Mouse (Mus musculus): Measurements from ENCODE around the gene Ints2. TPM values are rescaled to one million over a fixed set of nuclear protein-coding genes. Genes with fewer than 3 reads are reported as not detected.
"Not testable (repeated sequence)": the region's sequence is repeated elsewhere in the genome, so short reads cannot be mapped to it uniquely, and the experiment has no call there.

Gene Ints2
- total RNA-seq (2021), result 1 to 10 TPM; 5.1 to 6.2 TPM
- long read RNA-seq, experiment 1, full-length matches to known transcripts, result 4 of 7 reads
- long read RNA-seq, experiment 1, partial matches to known transcripts, result 0 of 7 reads
- long read RNA-seq, experiment 1, other reads (novel, unspliced or antisense), result 3 of 7 reads
- long read RNA-seq, experiment 2, partial matches to known transcripts, result 0 of 2 reads
- long read RNA-seq, experiment 2, other reads (novel, unspliced or antisense), result 2 of 2 reads

- DNase-seq, result peak; percentile 96 to 97
- intact Hi-C loops (cut with DNase I), result loop anchor here (2.0 kb wide), 1 partner anchor 101 kb away; no protein-coding TSS in a partner anchor
Observed at GRCm38 (mm10) chr11:86257460-86258076, at the start of gene Ints2. Gene Ints2 (minus strand): TSS chr11:86257575.

GRCm38 (mm10) chr11:86292201-86292600 is 34.8 kb upstream of the Ints2 start:
- DNase-seq; intact Hi-C loops (cut with DNase I): not testable (repeated sequence)

GRCm38 (mm10) chr11:86291714-86292113 is 34.3 kb upstream of the Ints2 start:
- DNase-seq, result no peak
- intact Hi-C loops (cut with DNase I), result no loop called here

GRCm38 (mm10) chr11:86285729-86286128 is 28.4 kb upstream of the Ints2 start:
- DNase-seq, result no peak
- intact Hi-C loops (cut with DNase I), result no loop called here

- DNase-seq, result no peak
- intact Hi-C loops (cut with DNase I), result no loop called here
Observed at GRCm38 (mm10) chr11:86278442-86279102, 21.2 kb upstream of the Ints2 start.

- intact Hi-C loops (cut with DNase I), result loop anchor here (2.0 kb wide), 1 partner anchor 102 kb away; no protein-coding TSS in a partner anchor
- no peak for DNase-seq
Observed at GRCm38 (mm10) chr11:86257054-86257453, 321 bp downstream of the Ints2 start.

GRCm38 (mm10) chr11:86253342-86253741 is 4.0 kb downstream of the Ints2 start:
- intact Hi-C loops (cut with DNase I), result no loop called here
- DNase-seq, result no peak

- intact Hi-C loops (cut with DNase I), result no loop called here
- no peak for DNase-seq
Observed at GRCm38 (mm10) chr11:86232446-86232845, 24.9 kb downstream of the Ints2 start.

- no peak for DNase-seq
- intact Hi-C loops (cut with DNase I), result no loop called here
Observed at GRCm38 (mm10) chr11:86231781-86232350, 25.5 kb downstream of the Ints2 start.

- no peak for DNase-seq
- intact Hi-C loops (cut with DNase I), result no loop called here
Observed at GRCm38 (mm10) chr11:86226646-86227180, 30.7 kb downstream of the Ints2 start.

- DNase-seq, result no peak
- intact Hi-C loops (cut with DNase I), result no loop called here
Observed at GRCm38 (mm10) chr11:86225761-86226160, 31.6 kb downstream of the Ints2 start.

- DNase-seq, result no peak
- intact Hi-C loops (cut with DNase I), result no loop called here
Observed at GRCm38 (mm10) chr11:86211803-86212202, 45.6 kb downstream of the Ints2 start.

- no peak for DNase-seq
- intact Hi-C loops (cut with DNase I), result loop anchor here (10.0 kb wide), 1 partner anchor 146 kb away; the partner anchor contains the start of gene Med13
Observed at GRCm38 (mm10) chr11:86209123-86209522, 48.3 kb downstream of the Ints2 start.

- intact Hi-C loops (cut with DNase I), result loop anchor here (10.0 kb wide), 1 partner anchor 149 kb away; the partner anchor contains the start of gene Med13
- DNase-seq, result no peak
Observed at GRCm38 (mm10) chr11:86205876-86206275, 51.5 kb downstream of the Ints2 start.

- DNase-seq, result no peak
- intact Hi-C loops (cut with DNase I), result loop anchor here (10.0 kb wide), 1 partner anchor 150 kb away; the partner anchor contains the start of gene Med13
Observed at GRCm38 (mm10) chr11:86205031-86205430, 52.3 kb downstream of the Ints2 start.

GRCm38 (mm10) chr11:86201901-86202675 is 55.3 kb downstream of the Ints2 start:
- intact Hi-C loops (cut with DNase I), result loop anchor here (10.0 kb wide), 1 partner anchor 153 kb away; the partner anchor contains the start of gene Med13
- peak; percentile 12 to 14 for DNase-seq

- intact Hi-C loops (cut with DNase I), result loop anchor here (10.0 kb wide), 1 partner anchor 154 kb away; the partner anchor contains the start of gene Med13
- DNase-seq, result peak; percentile 88 to 91
Observed at GRCm38 (mm10) chr11:86201037-86201786, 56.2 kb downstream of the Ints2 start, which contains the start of gene Brip1. Gene Brip1 (minus strand): TSS chr11:86201193.

- intact Hi-C loops (cut with DNase I), result loop anchor here (10.0 kb wide), 1 partner anchor 154 kb away; the partner anchor contains the start of gene Med13
- no peak for DNase-seq
Observed at GRCm38 (mm10) chr11:86200460-86201021, 56.8 kb downstream of the Ints2 start.
